Mouse (Mus musculus): ENCODE measurements around the gene Gm14597. TPM values are rescaled to one million over a fixed set of nuclear protein-coding genes. Genes with fewer than 3 reads are reported as not detected.
"Not testable (repeated sequence)": the region's sequence is repeated elsewhere in the genome, so short reads cannot be mapped to it uniquely, and the experiment has no call there.

The Gm14597 gene
- polyA plus RNA-seq, 1 experiment from 2014 or later = not detected

GRCm38 (mm10) chrX:53608122-53608813 is 511 bp downstream of the Gm14597 start:
- Histone ChIP-seq H3K4me2 (ENCODE audit: low read length) (peak overlapping the region; percentile 52), H3K4me3 (ENCODE audit: low read depth, low read length) (peak overlapping the region; percentile 41), H3K9ac (ENCODE audit: low read length) (peak overlapping the region; percentile 47), H3K4me1 (replicated peaks; ENCODE audit: control insufficient read depth, insufficient read depth, low read length) (no peaks in the 10 kb centered on the region), H3K9me3 (ENCODE audit: control insufficient read depth, low read length) (no peaks in the 10 kb centered on the region), H3K36me3 (ENCODE audit: control insufficient read depth, insufficient read depth, low read length) (no peaks in the 10 kb centered on the region), H3K27ac (ENCODE audit: low read depth) (no peak overlapping the region), H3K27me3 (replicated peaks; ENCODE audit: control insufficient read depth, insufficient read depth, low read length) (no peaks in the 10 kb centered on the region)
- no peak for ATAC-seq (replicated peaks; ENCODE audit: low FRiP score, low TSS enrichment, low read depth)
- DNase-seq (ENCODE audit: low spot score) = peak; percentile 61
- WGBS = 21% methylated on average over 18 of the region's 18 CpGs

GRCm38 (mm10) chrX:53607242-53608121 is 1.3 kb downstream of the Gm14597 start, which contains the start of gene Rtl8c:
TSS of gene Rtl8c (plus strand) at chrX:53608032.
- no peaks in the 10 kb centered on the region for H3K36me3 ChIP-seq (ENCODE audit: control insufficient read depth, insufficient read depth, low read length)
- H3K9ac ChIP-seq (ENCODE audit: low read length) = peak within 1 kb of the TSS; percentile 47
- no peak for DNase-seq (ENCODE audit: low spot score)
- no peak within 1 kb of the TSS for H3K27ac ChIP-seq (ENCODE audit: low read depth)
- peak within 1 kb of the TSS; percentile 41 for H3K4me3 ChIP-seq (ENCODE audit: low read depth, low read length)
- H3K4me1 ChIP-seq (replicated peaks; ENCODE audit: control insufficient read depth, insufficient read depth, low read length) = no peaks in the 10 kb centered on the region
- no peaks in the 10 kb centered on the region for H3K27me3 ChIP-seq (replicated peaks; ENCODE audit: control insufficient read depth, insufficient read depth, low read length)
- no peaks in the 10 kb centered on the region for H3K9me3 ChIP-seq (ENCODE audit: control insufficient read depth, low read length)
- peak within 1 kb of the TSS; percentile 52 for H3K4me2 ChIP-seq (ENCODE audit: low read length)
- 26% methylated on average over 20 of the region's 20 CpGs for WGBS
- ATAC-seq (replicated peaks; ENCODE audit: low FRiP score, low TSS enrichment, low read depth) = peak; percentile 70; the same call in 1 of the 2 replicates

- ATAC-seq (replicated peaks; ENCODE audit: low FRiP score, low TSS enrichment, low read depth) = not testable (repeated sequence)
- 33% methylated on average over 1 of the region's 1 CpGs for WGBS
Measured at GRCm38 (mm10) chrX:53606176-53606575, 2.6 kb downstream of the Gm14597 start.

GRCm38 (mm10) chrX:53599993-53600392 is 8.8 kb downstream of the Gm14597 start:
- H3K4me1 ChIP-seq (replicated peaks; ENCODE audit: control insufficient read depth, insufficient read depth, low read length); H3K4me3 ChIP-seq (ENCODE audit: low read depth, low read length); DNase-seq (ENCODE audit: low spot score); H3K27ac ChIP-seq (ENCODE audit: low read depth); H3K9ac ChIP-seq (ENCODE audit: low read length); H3K9me3 ChIP-seq (ENCODE audit: control insufficient read depth, low read length); H3K27me3 ChIP-seq (replicated peaks; ENCODE audit: control insufficient read depth, insufficient read depth, low read length); H3K4me2 ChIP-seq (ENCODE audit: low read length); H3K36me3 ChIP-seq (ENCODE audit: control insufficient read depth, insufficient read depth, low read length); ATAC-seq (replicated peaks; ENCODE audit: low FRiP score, low TSS enrichment, low read depth): not testable (repeated sequence)
- WGBS = 0% methylated on average over 1 of the region's 2 CpGs

More at GRCm38 (mm10) chrX:53606176-53606575, 2.6 kb downstream of the Gm14597 start:
- DNase-seq (ENCODE audit: low spot score); H3K4me3 ChIP-seq (ENCODE audit: low read depth, low read length); H3K27me3 ChIP-seq (replicated peaks; ENCODE audit: control insufficient read depth, insufficient read depth, low read length); H3K9me3 ChIP-seq (ENCODE audit: control insufficient read depth, low read length); H3K4me2 ChIP-seq (ENCODE audit: low read length); H3K27ac ChIP-seq (ENCODE audit: low read depth); H3K36me3 ChIP-seq (ENCODE audit: control insufficient read depth, insufficient read depth, low read length); H3K4me1 ChIP-seq (replicated peaks; ENCODE audit: control insufficient read depth, insufficient read depth, low read length); H3K9ac ChIP-seq (ENCODE audit: low read length): not testable (repeated sequence)

GRCm38 (mm10) chrX:53583404-53583803 is 25.4 kb downstream of the Gm14597 start:
- not testable (repeated sequence) for DNase-seq (ENCODE audit: low spot score); H3K36me3 ChIP-seq (ENCODE audit: control insufficient read depth, insufficient read depth, low read length); ATAC-seq (replicated peaks; ENCODE audit: low FRiP score, low TSS enrichment, low read depth); H3K9me3 ChIP-seq (ENCODE audit: control insufficient read depth, low read length); H3K27me3 ChIP-seq (replicated peaks; ENCODE audit: control insufficient read depth, insufficient read depth, low read length); H3K4me1 ChIP-seq (replicated peaks; ENCODE audit: control insufficient read depth, insufficient read depth, low read length); H3K4me3 ChIP-seq (ENCODE audit: low read depth, low read length); H3K4me2 ChIP-seq (ENCODE audit: low read length); H3K27ac ChIP-seq (ENCODE audit: low read depth); H3K9ac ChIP-seq (ENCODE audit: low read length)
- WGBS = 68% methylated on average over 2 of the region's 4 CpGs

- H3K9ac ChIP-seq (ENCODE audit: low read length); H3K4me2 ChIP-seq (ENCODE audit: low read length); H3K4me1 ChIP-seq (replicated peaks; ENCODE audit: control insufficient read depth, insufficient read depth, low read length); ATAC-seq (replicated peaks; ENCODE audit: low FRiP score, low TSS enrichment, low read depth); H3K36me3 ChIP-seq (ENCODE audit: control insufficient read depth, insufficient read depth, low read length); DNase-seq (ENCODE audit: low spot score); H3K9me3 ChIP-seq (ENCODE audit: control insufficient read depth, low read length); H3K4me3 ChIP-seq (ENCODE audit: low read depth, low read length); H3K27me3 ChIP-seq (replicated peaks; ENCODE audit: control insufficient read depth, insufficient read depth, low read length); H3K27ac ChIP-seq (ENCODE audit: low read depth): not testable (repeated sequence)
- WGBS = 71% methylated on average over 2 of the region's 4 CpGs
Measured at GRCm38 (mm10) chrX:53581407-53581806, 27.4 kb downstream of the Gm14597 start.

- H3K4me3 ChIP-seq (ENCODE audit: low read depth, low read length) = no peak overlapping the region
- WGBS = 90% methylated on average over 1 of the region's 1 CpGs
- ATAC-seq (replicated peaks; ENCODE audit: low FRiP score, low TSS enrichment, low read depth) (no peak), DNase-seq (ENCODE audit: low spot score) (no peak)
- no peak overlapping the region for H3K27ac ChIP-seq (ENCODE audit: low read depth)
- H3K4me1 ChIP-seq (replicated peaks; ENCODE audit: control insufficient read depth, insufficient read depth, low read length) = no peaks in the 10 kb centered on the region
- no peak overlapping the region for H3K4me2 ChIP-seq (ENCODE audit: low read length)
- no peak overlapping the region for H3K9ac ChIP-seq (ENCODE audit: low read length)
- H3K9me3 ChIP-seq (ENCODE audit: control insufficient read depth, low read length) = no peaks in the 10 kb centered on the region
- no peaks in the 10 kb centered on the region for H3K27me3 ChIP-seq (replicated peaks; ENCODE audit: control insufficient read depth, insufficient read depth, low read length)
- no peaks in the 10 kb centered on the region for H3K36me3 ChIP-seq (ENCODE audit: control insufficient read depth, insufficient read depth, low read length)
Measured at GRCm38 (mm10) chrX:53579311-53579710, 29.5 kb downstream of the Gm14597 start.

Data from intestine, embryonic 14.5 days (tissue).